In the genomic region with DNA sequence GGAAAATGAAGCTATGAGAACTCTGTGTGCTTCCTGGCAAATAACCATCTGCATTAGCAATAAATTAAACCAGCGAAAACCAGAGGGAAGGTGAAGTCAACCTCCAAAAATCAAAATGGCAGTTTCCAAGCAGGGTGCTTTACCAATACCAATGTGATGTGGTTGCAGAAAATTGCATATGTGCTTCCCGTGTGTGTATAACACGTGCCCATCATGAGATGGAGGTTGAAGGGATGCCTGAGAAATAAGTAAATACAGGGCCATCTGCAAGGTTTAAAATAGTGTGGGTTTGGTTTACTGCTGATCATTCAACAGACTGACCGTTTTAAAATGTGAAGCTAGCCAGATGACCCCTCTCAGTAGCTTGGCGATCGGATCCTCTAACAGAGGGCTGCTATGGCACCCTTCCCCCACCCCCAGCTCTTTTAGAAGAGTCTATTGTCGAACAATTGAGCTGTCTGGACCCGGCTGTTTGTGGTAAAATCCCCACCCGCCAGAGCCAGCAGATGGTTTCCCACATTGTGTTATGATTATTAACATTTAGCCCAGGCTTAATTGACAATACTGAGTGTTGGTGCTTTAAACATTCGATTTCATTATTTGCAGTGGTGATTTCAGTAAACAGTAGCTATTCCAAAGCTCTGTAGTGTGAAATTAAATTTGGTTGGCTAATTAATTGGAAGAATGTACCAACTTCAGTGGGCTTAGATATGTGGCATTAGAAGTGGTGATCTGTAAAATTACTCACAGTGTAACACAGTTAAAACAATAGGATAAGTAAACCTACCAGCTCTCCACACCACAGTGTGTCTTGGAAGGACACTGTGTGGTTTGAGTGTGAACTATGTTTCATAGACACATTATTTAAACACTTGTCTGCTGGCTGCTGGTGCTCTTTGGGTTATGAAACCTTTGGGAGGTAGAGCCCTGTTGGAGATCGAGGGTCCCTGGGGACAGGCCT, we compare ENCODE assay signal across 14 mouse cellular contexts. TPM values are rescaled to one million over a fixed set of nuclear protein-coding genes. Genes with fewer than 3 reads are reported as not detected.
DNase-seq lines count a peak whose midpoint lies in the region; ATAC-seq lines count a peak whose summit lies in the region.
"Had no signal": no experiment of that assay in that cellular context is flagged by ENCODE, and none has a peak within 500 bp of the region (broad histone marks: within the 10 kb centered on the region; RNA-seq: fewer than 3 reads in every experiment).

No protein-coding gene starts in this region.

- H3K4me1 ChIP-seq in forebrain, embryonic 14.5 days (ENCODE audit: control insufficient read depth, insufficient read depth, low read length): peaks cover 12% of the 10 kb centered on the region
- H3K4me1 ChIP-seq in neural tube, embryonic 14.5 days (ENCODE audit: control insufficient read depth, insufficient read depth, low read length): peaks cover 8% of the 10 kb centered on the region; the same call in 1 of the 2 replicates

- no peak overlapping the region for H3K4me3 ChIP-seq in forebrain, embryonic 14.5 days (ENCODE audit: low read depth, low read length)
- no peak overlapping the region for H3K4me3 ChIP-seq in neural tube, embryonic 14.5 days (ENCODE audit: low read depth, low read length)
- H3K4me3 ChIP-seq: heart, embryonic 13.5 days; limb, embryonic 12.5 days had no signal

- no peaks in the 10 kb centered on the region for H3K9me3 ChIP-seq in forebrain, embryonic 14.5 days (replicated peaks; ENCODE audit: control insufficient read depth, low read length)
- no peaks in the 10 kb centered on the region for H3K9me3 ChIP-seq in neural tube, embryonic 14.5 days (ENCODE audit: control insufficient read depth, low read length)
- H3K9me3 ChIP-seq: heart, embryonic 13.5 days; limb, embryonic 12.5 days had no signal

- 27% methylated on average over 11 of the region's 11 CpGs for WGBS in forebrain, embryonic 14.5 days
- WGBS in neural tube, embryonic 14.5 days: 24% methylated on average over 11 of the region's 11 CpGs

- H3K4me2 ChIP-seq in forebrain, embryonic 14.5 days (ENCODE audit: low read length): peak overlapping the region; percentile 14; the same call in 1 of the 2 replicates
- H3K4me2 ChIP-seq in neural tube, embryonic 14.5 days (ENCODE audit: low read depth, low read length): no peak overlapping the region
- H3K4me2 ChIP-seq: heart, embryonic 13.5 days; limb, embryonic 12.5 days had no signal

- intact Hi-C loops in gastrocnemius, postnatal 14 days (cut with DNase I; ENCODE audit: low total_unique reads): no loop called here
- intact Hi-C loops in left cerebral cortex, postnatal 14 days (cut with DNase I): no loop called here

- no peaks in the 10 kb centered on the region for H3K36me3 ChIP-seq in forebrain, embryonic 14.5 days (ENCODE audit: control insufficient read depth, insufficient read depth, low read length)
- no peaks in the 10 kb centered on the region for H3K36me3 ChIP-seq in neural tube, embryonic 14.5 days (ENCODE audit: control insufficient read depth, insufficient read depth, low read length)
- H3K36me3 ChIP-seq: heart, embryonic 13.5 days; limb, embryonic 12.5 days had no signal

- DNase-seq in heart, adult 11 months: peak; percentile 11
- no peak for DNase-seq in heart, adult 9 months (ENCODE audit: low spot score in 2 of 2)
- peak; percentile 80 for DNase-seq in forebrain, embryonic 14.5 days (ENCODE audit: low spot score)
- peak; percentile 12 to 25 for DNase-seq in layer of hippocampus, postnatal 10 days (ENCODE audit: low spot score in 2 of 2)
- DNase-seq in gastrocnemius, postnatal 14 days: no peak
- DNase-seq in left cerebral cortex, postnatal 14 days (ENCODE audit: low spot score in 2 of 2): no peak
- DNase-seq in frontal cortex, postnatal 14 days (ENCODE audit: low spot score in 2 of 2): no peak
- DNase-seq: cerebellum, postnatal 25 days had no signal

- peak; percentile 93 for ATAC-seq in forebrain, embryonic 14.5 days
- peak; percentile 89 for ATAC-seq in neural tube, embryonic 14.5 days (ENCODE audit: low read depth)
- ATAC-seq: lung, postnatal 0 days had no signal

- no peak overlapping the region for H3K9ac ChIP-seq in forebrain, embryonic 14.5 days (ENCODE audit: low read length)
- no peak overlapping the region for H3K9ac ChIP-seq in neural tube, embryonic 14.5 days (replicated peaks; ENCODE audit: low read depth, low read length)
- H3K9ac ChIP-seq: heart, embryonic 13.5 days; limb, embryonic 12.5 days had no signal

- H3K27me3 ChIP-seq in forebrain, embryonic 14.5 days (replicated peaks; ENCODE audit: control insufficient read depth, insufficient read depth, low read length): no peaks in the 10 kb centered on the region
- no peaks in the 10 kb centered on the region for H3K27me3 ChIP-seq in neural tube, embryonic 14.5 days (ENCODE audit: control insufficient read depth, insufficient read depth, low read length)
- H3K27me3 ChIP-seq: heart, embryonic 13.5 days; limb, embryonic 12.5 days had no signal

- peak overlapping the region; percentile 44; the same call in 1 of the 2 replicates for H3K27ac ChIP-seq in forebrain, embryonic 14.5 days (ENCODE audit: low read depth, low read length)
- H3K27ac ChIP-seq in neural tube, embryonic 14.5 days (ENCODE audit: low read depth, low read length): peak overlapping the region; percentile 44
- H3K27ac ChIP-seq: heart, embryonic 13.5 days; limb, embryonic 12.5 days had no signal

RNA-seq across cellular contexts. Expression of a gene that starts 22.7 kb away (rescaled TPM):
- polyA plus RNA-seq in forebrain, embryonic 14.5 days (2014; fragmentation: Nextera tagmentation; extraction: Ambion mirVana): not detected in 2 replicates
- not detected for total RNA-seq in layer of hippocampus, postnatal 10 days (2021)
- polyA plus RNA-seq in neural tube, embryonic 14.5 days (2014; fragmentation: Nextera tagmentation; extraction: Ambion mirVana): not detected in 2 replicates
- total RNA-seq in gastrocnemius, postnatal 14 days (2021): not detected
- total RNA-seq in left cerebral cortex, postnatal 14 days (2021): not detected
- total RNA-seq: adrenal gland, postnatal 10 days had no signal
- polyA plus RNA-seq: heart, embryonic 13.5 days; kidney, embryonic 16.5 days; limb, embryonic 12.5 days; lung, postnatal 0 days had no signal

Comparison
In these comparisons a context has a peak if more than half of its experiments do, and no peak if none do; other contexts are left out.
1. DNase-seq: peak in heart, adult 11 months (single experiment), forebrain, embryonic 14.5 days (single experiment) and layer of hippocampus, postnatal 10 days (2 of 2); none in heart, adult 9 months (0 of 2), gastrocnemius, postnatal 14 days (single experiment), left cerebral cortex, postnatal 14 days (0 of 2) and frontal cortex, postnatal 14 days (0 of 2).